Mouse (Mus musculus) cerebellum, postnatal 4 days (tissue): ENCODE measurements around the gene Tsc22d2.

ENCODE experiments used
- DNase-seq, 2 experiments: peaks; one replicate each; pipeline ENCODE4 v3.0.0; 2022; ENCODE audit warnings: low spot score in 2 of 2, mixed read lengths in 1 of 2

Gene Tsc22d2

GRCm38 (mm10) chr3:58414234-58414938 lies at the start of gene Tsc22d2:
Tsc22d2 (plus strand) TSS chr3:58414715.
- peak; percentile 99 for DNase-seq

DNA sequence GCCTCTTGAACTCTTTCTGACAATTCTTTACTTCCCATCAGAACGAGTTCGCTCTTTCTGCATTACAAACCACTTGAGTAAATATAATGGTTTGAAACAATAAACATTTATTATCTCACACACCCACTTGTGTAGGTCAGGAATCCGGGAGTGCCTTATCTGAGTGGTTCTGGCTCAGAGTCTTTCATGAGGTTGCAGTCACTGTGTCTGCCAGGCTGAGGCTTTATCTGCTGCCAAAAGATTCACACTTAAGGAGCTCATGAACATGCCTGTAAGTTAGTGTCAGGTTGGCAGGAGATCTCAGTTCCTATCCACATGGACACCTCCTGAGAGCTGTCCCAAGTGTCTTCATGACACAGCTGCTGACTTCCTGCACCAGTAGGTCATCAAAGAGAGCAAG lies 47.8 kb upstream of the Tsc22d2 start:
- no peak for DNase-seq

- DNase-seq = no peak
Observed at GRCm38 (mm10) chr3:58370811-58371210, 43.7 kb upstream of the Tsc22d2 start.

- peak in 1 of 2 experiments; percentile 32 for DNase-seq
Observed at GRCm38 (mm10) chr3:58372066-58372904, 42.2 kb upstream of the Tsc22d2 start.

DNA sequence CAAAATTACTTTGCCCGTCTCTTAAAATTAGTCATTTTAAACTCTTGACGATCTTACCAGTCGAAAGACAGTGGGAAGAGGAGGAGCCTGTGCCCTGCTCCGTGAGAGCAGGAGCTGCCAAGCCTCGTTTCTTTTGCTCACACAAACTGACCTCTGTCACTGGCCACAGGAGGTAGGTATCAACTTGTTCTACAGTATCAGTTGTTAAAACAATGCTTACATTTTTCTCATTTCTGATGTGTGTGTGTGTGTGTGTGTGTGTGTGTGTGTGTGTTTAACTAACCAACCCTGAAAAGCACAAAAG lies 41.7 kb upstream of the Tsc22d2 start:
- no peak for DNase-seq

DNA sequence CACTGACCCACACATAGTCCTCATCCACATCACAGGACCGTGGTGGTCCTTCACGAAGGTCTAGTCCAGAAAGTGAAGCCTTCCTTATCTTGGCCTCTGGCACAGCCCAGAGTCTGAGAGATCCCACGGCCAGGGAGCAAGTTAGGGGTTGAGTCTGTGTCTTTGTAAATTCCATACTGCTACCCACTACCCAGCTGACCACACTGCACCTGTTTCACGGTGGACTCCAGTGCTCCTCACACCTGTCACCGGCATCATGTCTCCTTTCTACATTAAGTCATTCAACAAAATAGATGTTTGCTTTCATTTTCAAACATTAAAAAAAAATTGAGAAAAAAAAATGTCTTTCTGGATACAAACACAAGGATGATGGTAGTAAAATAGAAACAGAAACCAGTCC lies 40.2 kb upstream of the Tsc22d2 start:
- no peak for DNase-seq

DNA sequence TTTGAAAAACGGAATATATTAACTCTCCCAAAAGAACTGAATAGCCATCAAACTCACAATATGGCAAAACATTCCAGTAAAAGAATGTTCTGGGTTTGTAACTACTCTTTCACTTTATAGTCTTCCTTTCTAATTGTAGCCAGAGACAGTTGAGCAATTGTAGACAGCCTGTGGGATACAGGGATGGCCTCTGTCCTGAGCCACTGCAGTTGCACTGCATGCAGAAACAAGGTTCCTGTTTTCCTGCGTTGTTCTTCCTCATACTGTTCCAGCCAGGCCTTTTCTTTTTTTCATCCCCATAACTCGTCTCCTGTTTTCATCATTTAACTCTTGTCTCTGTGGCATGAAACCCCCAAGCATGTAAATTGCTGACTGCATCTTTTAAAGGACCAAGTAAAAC lies 37.8 kb upstream of the Tsc22d2 start:
- DNase-seq = no peak

GRCm38 (mm10) chr3:58377589-58378134 lies 36.9 kb upstream of the Tsc22d2 start:
- DNase-seq = no peak

DNA sequence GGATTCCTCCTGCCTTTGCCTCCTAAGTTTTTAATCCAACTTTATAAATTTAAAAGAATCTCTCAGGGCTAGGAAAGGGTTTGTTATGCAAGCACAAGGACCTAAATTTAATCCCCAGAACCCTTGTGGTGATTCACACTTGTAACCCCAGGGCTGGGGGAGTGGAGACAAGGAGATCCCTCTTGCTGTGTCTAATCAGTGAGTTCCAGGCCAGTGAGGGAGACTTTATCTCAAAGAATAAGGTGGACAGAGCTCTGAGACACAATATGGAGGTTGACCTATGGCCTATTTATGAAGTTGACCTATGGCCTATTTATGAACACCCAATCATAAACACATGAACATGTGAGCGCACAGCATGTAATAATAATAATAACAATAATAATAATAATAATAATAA lies 31.8 kb upstream of the Tsc22d2 start:
- no peak for DNase-seq

DNA sequence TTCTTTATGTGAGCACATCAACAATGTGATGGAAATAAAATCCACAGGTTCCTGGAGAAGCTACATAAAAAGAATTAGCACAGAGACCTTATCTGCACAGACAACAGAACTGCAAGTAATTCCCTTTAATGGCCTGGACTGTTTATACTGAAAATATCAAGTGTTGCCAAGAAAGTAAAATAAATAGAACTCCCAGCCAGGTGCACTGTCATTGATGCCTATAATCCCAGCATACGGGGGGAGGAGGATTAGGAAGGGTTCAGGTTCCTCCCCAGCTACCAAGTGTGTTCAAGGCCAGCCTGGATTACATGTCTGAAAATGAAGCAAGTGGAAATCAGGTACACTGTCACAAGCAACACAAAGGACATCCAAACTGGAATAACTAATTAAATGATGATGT lies 29.5 kb upstream of the Tsc22d2 start:
- no peak for DNase-seq

DNA sequence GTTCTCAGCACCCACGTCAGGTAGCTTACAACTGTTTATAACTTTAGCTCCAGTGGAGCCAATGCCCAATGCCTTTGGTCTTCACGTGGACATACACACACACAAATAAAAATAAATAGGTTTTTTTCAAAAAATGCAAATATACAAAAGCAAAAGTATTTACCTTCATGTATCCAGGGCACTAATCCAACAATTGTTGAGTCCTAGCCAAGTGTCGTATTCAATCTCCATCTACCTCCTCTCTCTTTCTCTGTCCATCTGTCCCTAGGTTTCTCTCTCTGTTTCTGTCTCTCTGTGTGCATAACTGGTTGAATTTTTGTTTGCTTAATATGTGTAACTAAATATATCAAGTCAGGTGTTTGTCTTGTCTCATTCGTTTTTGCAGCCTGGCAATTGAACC lies 25.8 kb upstream of the Tsc22d2 start:
- DNase-seq = no peak

DNA sequence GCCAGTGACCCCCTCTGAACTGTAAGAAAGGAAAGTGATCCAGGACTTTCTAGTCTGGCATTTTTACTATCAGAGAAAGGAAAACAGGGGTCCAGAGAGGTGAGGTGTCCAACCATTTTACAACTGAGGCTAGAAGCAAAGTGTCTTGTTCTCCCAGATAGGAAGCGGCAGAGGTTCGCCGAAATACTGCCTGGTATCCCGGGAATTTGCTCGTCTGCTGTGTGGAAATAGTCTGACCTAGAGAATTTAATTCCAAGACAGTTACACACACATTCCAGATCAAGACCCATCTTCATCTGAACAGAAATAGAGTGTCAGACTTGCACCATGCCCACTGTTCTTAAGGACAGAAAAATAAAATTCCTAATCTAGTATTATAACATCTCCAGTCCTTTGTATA lies 16.0 kb upstream of the Tsc22d2 start:
- no peak for DNase-seq

- DNase-seq = no peak
Observed at GRCm38 (mm10) chr3:58399931-58400330, 14.6 kb upstream of the Tsc22d2 start.

- no peak for DNase-seq
Observed at GRCm38 (mm10) chr3:58411669-58412068, 2.8 kb upstream of the Tsc22d2 start.

DNA sequence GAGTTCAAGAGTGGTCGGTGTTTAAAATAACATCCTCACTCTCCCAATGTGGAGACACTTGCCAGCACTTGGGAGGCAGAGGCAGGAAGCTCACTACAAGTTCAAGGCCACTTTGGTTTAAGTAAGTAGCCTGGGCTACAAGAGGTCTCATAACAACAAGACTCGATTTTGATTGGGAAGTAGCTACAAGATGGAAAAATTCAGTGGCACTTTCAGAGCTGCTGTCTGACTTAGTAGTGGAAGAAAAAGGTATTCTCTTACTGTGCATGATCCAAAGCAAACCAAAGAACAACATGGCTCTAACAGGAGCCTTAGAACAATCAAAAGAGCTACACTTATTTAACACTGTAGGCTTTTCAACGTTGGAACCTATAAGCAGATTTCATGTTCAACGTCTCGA lies 844 bp upstream of the Tsc22d2 start:
- DNase-seq = no peak

- peak; percentile 31 to 63 for DNase-seq
Observed at GRCm38 (mm10) chr3:58414986-58415883, 720 bp downstream of the Tsc22d2 start.

GRCm38 (mm10) chr3:58415884-58416725 lies 1.6 kb downstream of the Tsc22d2 start:
- DNase-seq = peak; percentile 53 to 80

GRCm38 (mm10) chr3:58416726-58417437 lies 2.4 kb downstream of the Tsc22d2 start:
- DNase-seq = peak; percentile 31 to 65

- no peak for DNase-seq
Observed at GRCm38 (mm10) chr3:58418724-58419705, 4.5 kb downstream of the Tsc22d2 start.
